8 mouse cellular contexts compared by ENCODE assay signal in the genomic region with DNA sequence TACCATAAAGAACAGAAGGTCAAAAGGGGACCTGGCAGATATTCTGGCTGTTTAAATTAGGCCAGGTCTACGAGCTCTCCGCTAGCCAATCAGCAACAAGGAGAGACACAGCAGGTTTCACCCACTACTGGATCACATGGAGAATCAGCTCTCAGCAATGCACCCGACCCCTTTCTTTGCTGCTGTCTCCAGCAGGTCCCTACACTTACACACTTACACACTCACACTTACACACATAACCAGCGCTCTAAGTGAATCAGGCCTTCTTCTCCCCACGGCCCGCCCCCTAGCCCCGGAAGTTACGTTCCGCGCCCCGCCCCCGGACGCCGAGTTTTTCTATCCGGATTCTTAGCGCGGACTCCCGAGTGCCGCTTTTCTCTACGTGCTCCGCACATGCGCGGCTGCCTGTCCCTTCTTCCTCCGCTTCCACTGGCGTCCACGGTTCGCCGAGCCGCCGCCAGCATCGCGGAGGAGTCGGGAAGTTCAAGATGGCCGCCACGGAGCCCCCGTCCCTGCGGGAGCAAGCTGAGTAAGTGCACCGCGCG. TPM values are rescaled to one million over a fixed set of nuclear protein-coding genes. Genes with fewer than 3 reads are reported as not detected.
DNase-seq lines count a peak whose midpoint lies in the region; ATAC-seq lines count a peak whose summit lies in the region.

A gene (plus strand): TSS at position 137 of the 545 bp plus-strand sequence.

- no peaks in the 10 kb centered on the region for H3K27me3 ChIP-seq in heart, embryonic 14.5 days (ENCODE audit: control insufficient read depth, insufficient read depth, low read length)
- no peaks in the 10 kb centered on the region for H3K27me3 ChIP-seq in liver, embryonic 13.5 days
- H3K27me3 ChIP-seq in stomach, embryonic 16.5 days (ENCODE audit: control insufficient read depth, insufficient read depth, low read length): no peaks in the 10 kb centered on the region

- H3K4me2 ChIP-seq in heart, embryonic 14.5 days (ENCODE audit: low read length): peak within 1 kb of the TSS; percentile 86
- peak within 1 kb of the TSS; percentile 82 for H3K4me2 ChIP-seq in liver, embryonic 13.5 days
- H3K4me2 ChIP-seq in stomach, embryonic 16.5 days (ENCODE audit: low read depth, low read length): peak within 1 kb of the TSS; percentile 78

- 1% methylated on average over 40 of the region's 40 CpGs for WGBS in heart, embryonic 14.5 days
- under 1% methylated on average over 40 of the region's 40 CpGs for WGBS in liver, embryonic 13.5 days (ENCODE audit: insufficient replicate concordance)
- under 1% methylated on average over 40 of the region's 40 CpGs for WGBS in stomach, embryonic 16.5 days

- peak within 1 kb of the TSS; percentile 92 for H3K9ac ChIP-seq in heart, embryonic 14.5 days (ENCODE audit: low read length)
- peak within 1 kb of the TSS; percentile 95 for H3K9ac ChIP-seq in liver, embryonic 13.5 days
- peak within 1 kb of the TSS; percentile 96 for H3K9ac ChIP-seq in stomach, embryonic 16.5 days (ENCODE audit: low read length)

- H3K9me3 ChIP-seq in heart, embryonic 14.5 days (ENCODE audit: control insufficient read depth, low read length): no peaks in the 10 kb centered on the region
- no peaks in the 10 kb centered on the region for H3K9me3 ChIP-seq in liver, embryonic 13.5 days (replicated peaks)
- no peaks in the 10 kb centered on the region for H3K9me3 ChIP-seq in stomach, embryonic 16.5 days (replicated peaks; ENCODE audit: control insufficient read depth, low read length)

- H3K36me3 ChIP-seq in heart, embryonic 14.5 days (ENCODE audit: control insufficient read depth, insufficient read depth, low read length): 0 out of 2 replicates have a peak, but pooled peaks cover 3% of the 10 kb centered on the region
- peaks cover 7% of the 10 kb centered on the region; the same call in 1 of the 2 replicates for H3K36me3 ChIP-seq in liver, embryonic 13.5 days
- H3K36me3 ChIP-seq in stomach, embryonic 16.5 days (ENCODE audit: control insufficient read depth, insufficient read depth, low read length): no peaks in the 10 kb centered on the region

- peak within 1 kb of the TSS; percentile 84 to 96 for H3K4me3 ChIP-seq in heart, embryonic 14.5 days (ENCODE audit: control insufficient read depth in 1 of 2, insufficient read depth in 1 of 2, low read depth in 1 of 2, low read length in 2 of 2)
- H3K4me3 ChIP-seq in liver, embryonic 13.5 days (replicated peaks): peak within 1 kb of the TSS; percentile 93
- H3K4me3 ChIP-seq in stomach, embryonic 16.5 days (replicated peaks; ENCODE audit: low read length): peak within 1 kb of the TSS; percentile 95

- peak within 1 kb of the TSS; percentile 96 to 98 for H3K27ac ChIP-seq in heart, embryonic 14.5 days (replicated peaks in 1 of 2; ENCODE audit: control insufficient read depth in 1 of 2, insufficient read depth in 1 of 2, low read depth in 2 of 2, low read length in 2 of 2)
- H3K27ac ChIP-seq in liver, embryonic 13.5 days: peak within 1 kb of the TSS; percentile 98
- H3K27ac ChIP-seq in stomach, embryonic 16.5 days (ENCODE audit: low read length): peak within 1 kb of the TSS; percentile 99

- DNase-seq in c-Kit-negative CD71-positive TER-119-positive erythroid progenitor cells, embryonic 14.5 days (ENCODE audit: low read depth, low spot score): peak; percentile 82
- DNase-seq in fibroblast of lung, adult 2 months (ENCODE audit: low read depth): peak; percentile 64
- DNase-seq in kidney, postnatal 14 days: peak; percentile 95
- peak; percentile 86 for DNase-seq in liver, embryonic 13.5 days
- DNase-seq in neural tube, embryonic 10.5 days (ENCODE audit: extremely low spot score, low spot score): peak; percentile 94

- peaks cover 0 to 20% of the 10 kb centered on the region in 2 experiments; a peak in 2 of 4 replicates for H3K4me1 ChIP-seq in heart, embryonic 14.5 days (ENCODE audit: control insufficient read depth in 2 of 2, insufficient read depth in 2 of 2, low read length in 2 of 2)
- H3K4me1 ChIP-seq in liver, embryonic 13.5 days (replicated peaks): peaks cover 46% of the 10 kb centered on the region
- peaks cover 23% of the 10 kb centered on the region for H3K4me1 ChIP-seq in stomach, embryonic 16.5 days (ENCODE audit: control insufficient read depth, insufficient read depth, low read length)

- ATAC-seq in CD4-positive, CD25-positive, alpha-beta regulatory T cell, adult 4 months: peak; percentile 77
- peak; percentile 66 for ATAC-seq in heart, embryonic 14.5 days (ENCODE audit: insufficient number of reproducible peaks, insufficient read depth, low FRiP score, low read depth)
- peak; percentile 67 for ATAC-seq in liver, embryonic 13.5 days (ENCODE audit: low read depth)
- peak; percentile 80 for ATAC-seq in stomach, embryonic 16.5 days (ENCODE audit: insufficient read depth, low FRiP score)

RNA-seq across cellular contexts. Expression of the gene that starts here (rescaled TPM):
- polyA plus RNA-seq in CD4-positive, CD25-positive, alpha-beta regulatory T cell, adult 4 months (2017; shearing (Covaris generic)): 100 to 1,000 TPM in 1 of 2 experiments, 10 to 100 TPM in 1; 84.7 to 111 TPM
- 51.2 and 53.6 TPM in 2 replicates for polyA plus RNA-seq in heart, embryonic 14.5 days (2014; fragmentation: Nextera tagmentation; extraction: Ambion mirVana)
- polyA plus RNA-seq in liver, embryonic 13.5 days (2015; fragmentation: Nextera tagmentation; extraction: Ambion mirVana): 41.7 and 52.2 TPM in 2 replicates
- 65.7 and 74.3 TPM in 2 replicates for polyA plus RNA-seq in stomach, embryonic 16.5 days (2015; fragmentation: Nextera tagmentation; extraction: Ambion mirVana)

Comparison
In these comparisons a context has a peak if more than half of its experiments do, and no peak if none do; other contexts are left out.
1. Peak in every context shown above with its lines: DNase-seq, ATAC-seq, H3K4me3 ChIP-seq and H3K27ac ChIP-seq.